ENCODE assay signal across 18 mouse cellular contexts in the genomic region with DNA sequence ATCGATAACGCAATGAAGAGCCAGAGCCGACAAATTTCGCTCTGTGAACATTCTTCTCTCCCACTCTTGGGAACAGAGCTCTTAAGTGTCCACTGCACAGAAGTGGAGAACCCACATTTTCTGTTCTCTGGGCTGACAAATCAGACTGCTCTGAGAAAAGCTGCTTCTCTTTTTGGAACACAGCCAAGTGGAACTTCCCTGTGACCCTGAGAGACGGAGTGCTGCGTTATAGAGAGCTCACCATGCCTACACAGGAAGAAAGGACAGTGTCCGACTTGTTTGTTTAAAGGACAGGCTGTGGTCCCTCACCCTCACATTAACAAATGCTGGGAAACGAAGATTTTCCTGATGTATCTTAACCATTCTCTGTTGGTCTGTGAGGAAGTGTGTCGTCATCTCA. TPM values are rescaled to one million over a fixed set of nuclear protein-coding genes. Genes with fewer than 3 reads are reported as not detected.
DNase-seq lines count a peak whose midpoint lies in the region; ATAC-seq and TF ChIP-seq lines count a peak whose summit lies in the region.
"Had no signal": no experiment of that assay in that cellular context is flagged by ENCODE, and none has a peak within 500 bp of the region (broad histone marks: within the 10 kb centered on the region; RNA-seq: fewer than 3 reads in every experiment).

No protein-coding gene starts in this region.

- intact Hi-C loops in gastrocnemius, postnatal 14 days (cut with DNase I; ENCODE audit: low total_unique reads), result no loop called here

- no peak for TF ChIP-seq EP300 in heart, postnatal 0 days (IDR thresholded peaks at IDR 0.05; ENCODE audit: low read depth)

- no peak for TF ChIP-seq CTCF in heart, postnatal 0 days (IDR thresholded peaks at IDR 0.05; ENCODE audit: low read depth)

- 40% methylated on average over 9 of the region's 9 CpGs for whole genome bisulfite sequencing in heart, postnatal 0 days
- WGBS in midbrain, embryonic 11.5 days, result 71% methylated on average over 9 of the region's 9 CpGs
- 74% methylated on average over 9 of the region's 9 CpGs for WGBS in midbrain, embryonic 10.5 days

- no peaks in the 10 kb centered on the region for H3K27me3 ChIP-seq in heart, postnatal 0 days (ENCODE audit: control insufficient read depth, insufficient read depth, low read length)
- H3K27me3 ChIP-seq in midbrain, embryonic 11.5 days (ENCODE audit: control insufficient read depth, insufficient read depth, low read length), result no peaks in the 10 kb centered on the region
- H3K27me3 ChIP-seq in midbrain, embryonic 10.5 days (ENCODE audit: low read depth, poor library complexity, severe bottlenecking), result no peaks in the 10 kb centered on the region
- H3K27me3 ChIP-seq: forebrain, embryonic 12.5 days; liver, embryonic 12.5 days had no signal

- peak overlapping the region; percentile 23; the same call in 1 of the 2 replicates for H3K4me2 ChIP-seq in heart, postnatal 0 days (ENCODE audit: low read depth, low read length)
- no peak overlapping the region for H3K4me2 ChIP-seq in midbrain, embryonic 11.5 days
- H3K4me2 ChIP-seq: forebrain, embryonic 12.5 days; liver, embryonic 12.5 days had no signal

- no peak overlapping the region for H3K27ac ChIP-seq in heart, postnatal 0 days (ENCODE audit: low read depth)
- H3K27ac ChIP-seq in midbrain, embryonic 11.5 days (ENCODE audit: low read depth, low read length), result no peak overlapping the region
- no peak overlapping the region for H3K27ac ChIP-seq in midbrain, embryonic 10.5 days (replicated peaks)
- H3K27ac ChIP-seq: forebrain, embryonic 12.5 days; liver, embryonic 12.5 days; macrophage had no signal

- H3K9ac ChIP-seq in heart, postnatal 0 days (replicated peaks; ENCODE audit: low read depth, low read length), result no peak overlapping the region
- no peak overlapping the region for H3K9ac ChIP-seq in midbrain, embryonic 11.5 days (ENCODE audit: low read length)
- H3K9ac ChIP-seq: forebrain, embryonic 12.5 days; liver, embryonic 12.5 days had no signal

- ATAC-seq in heart, postnatal 0 days (ENCODE audit: insufficient read depth, low read depth), result no peak
- ATAC-seq in midbrain, embryonic 11.5 days (ENCODE audit: low FRiP score), result no peak
- peak; percentile 33 for ATAC-seq in common myeloid progenitor, adult 5-6 weeks (replicated peaks; ENCODE audit: low read depth, poor library complexity, severe bottlenecking)
- no peak for ATAC-seq in activated CD4-positive, CD25-positive, alpha-beta regulatory T cell, adult 4 months
- ATAC-seq: CD4-positive, CD25-positive, alpha-beta regulatory T cell, adult 4 months; liver, embryonic 12.5 days had no signal

- no peak for DNase-seq in heart, postnatal 0 days (ENCODE audit: low spot score)
- no peak for DNase-seq in heart, adult 11 months
- DNase-seq in midbrain, embryonic 11.5 days (ENCODE audit: low spot score, missing footprints), result peak; percentile 76
- DNase-seq in midbrain, embryonic 10.5 days (ENCODE audit: low spot score), result no peak
- DNase-seq in skeletal muscle tissue, adult 2 months (ENCODE audit: low read depth, low spot score), result peak; percentile 7
- no peak for DNase-seq in gastrocnemius, postnatal 14 days
- DNase-seq: cerebellum, adult 18-20 months; heart, postnatal 4 days; kidney, adult 11 months; kidney, postnatal 25 days; thymus, adult 2 months had no signal

- no peaks in the 10 kb centered on the region for H3K4me1 ChIP-seq in heart, postnatal 0 days (ENCODE audit: control insufficient read depth, insufficient read depth)
- no peaks in the 10 kb centered on the region for H3K4me1 ChIP-seq in midbrain, embryonic 11.5 days (ENCODE audit: control insufficient read depth, insufficient read depth, low read length)
- H3K4me1 ChIP-seq in midbrain, embryonic 10.5 days, result peaks cover 2% of the 10 kb centered on the region; the same call in 1 of the 2 replicates
- H3K4me1 ChIP-seq: forebrain, embryonic 12.5 days had no signal

- no peak overlapping the region for H3K4me3 ChIP-seq in heart, postnatal 0 days (ENCODE audit: low read depth, low read length)
- no peak overlapping the region for H3K4me3 ChIP-seq in midbrain, embryonic 11.5 days (ENCODE audit: low read depth, low read length)
- no peak overlapping the region for H3K4me3 ChIP-seq in midbrain, embryonic 10.5 days
- H3K4me3 ChIP-seq: forebrain, embryonic 12.5 days; liver, embryonic 12.5 days had no signal

- no peaks in the 10 kb centered on the region for H3K36me3 ChIP-seq in heart, postnatal 0 days (replicated peaks; ENCODE audit: control insufficient read depth, insufficient read depth, low read length)
- no peaks in the 10 kb centered on the region for H3K36me3 ChIP-seq in midbrain, embryonic 11.5 days (ENCODE audit: control insufficient read depth, insufficient read depth, low read length)
- H3K36me3 ChIP-seq in midbrain, embryonic 10.5 days, result no peaks in the 10 kb centered on the region
- H3K36me3 ChIP-seq: forebrain, embryonic 12.5 days; liver, embryonic 12.5 days had no signal

- H3K9me3 ChIP-seq in heart, postnatal 0 days (replicated peaks; ENCODE audit: control insufficient read depth, low read length), result no peaks in the 10 kb centered on the region
- no peaks in the 10 kb centered on the region for H3K9me3 ChIP-seq in midbrain, embryonic 11.5 days (ENCODE audit: control insufficient read depth, low read length)
- no peaks in the 10 kb centered on the region for H3K9me3 ChIP-seq in midbrain, embryonic 10.5 days (replicated peaks)
- H3K9me3 ChIP-seq: forebrain, embryonic 12.5 days; liver, embryonic 12.5 days had no signal

RNA-seq across cellular contexts. Expression of gene Akap6, which starts 11.8 kb away (rescaled TPM):
- 53.2 and 53.9 TPM in 2 replicates for total RNA-seq in heart, postnatal 0 days (2014; rRNA removed; ENCODE audit: low replicate concordance)
- polyA plus RNA-seq in heart, postnatal 0 days (2015; fragmentation: Nextera tagmentation; extraction: Ambion mirVana), result 8.5 and 10.3 TPM in 2 replicates
- 16.5 and 16.8 TPM in 2 replicates for polyA plus RNA-seq in midbrain, embryonic 11.5 days (2014; fragmentation: Nextera tagmentation; extraction: Ambion mirVana)
- polyA plus RNA-seq in midbrain, embryonic 10.5 days (2016; fragmentation: Nextera tagmentation; extraction: Ambion mirVana), result 7.7 and 12.4 TPM in 2 replicates
- 0.05 TPM in 2 replicates for total RNA-seq in common myeloid progenitor, adult 5-6 weeks (2017)
- 10 to 100 TPM; 40.3 to 48.2 TPM for total RNA-seq in gastrocnemius, postnatal 14 days (2021)
- polyA plus RNA-seq in activated CD4-positive, CD25-positive, alpha-beta regulatory T cell, adult 4 months (2017; shearing (Covaris generic)), result under 1 TPM; 0.06 to 0.08 TPM
- total RNA-seq: monocyte, adult 5-6 weeks had no signal

Comparison
In these comparisons a context has a peak if more than half of its experiments do, and no peak if none do; other contexts are left out.
1. DNase-seq: peak in midbrain, embryonic 11.5 days (single experiment) and skeletal muscle tissue, adult 2 months (single experiment); none in heart, postnatal 0 days (single experiment), heart, adult 11 months (single experiment), midbrain, embryonic 10.5 days (single experiment) and gastrocnemius, postnatal 14 days (single experiment).